Mouse (Mus musculus) forebrain, embryonic 16.5 days (tissue): ENCODE results near the gene Myl3. TPM values are rescaled to one million over a fixed set of nuclear protein-coding genes. Genes with fewer than 3 reads are reported as not detected.

ENCODE experiments used
- ATAC-seq: fragments of 200-750 bp; cut with Nextera tagmentation; 2 replicates; pipeline ENCODE4 v1.8.0; 2017; ENCODE audit warnings: mild to moderate bottlenecking, moderate library complexity
- H3K27ac ChIP-seq: fragments of 300-500 bp; sonication (generic); 2 replicates; pipeline ENCODE4 v1.5.1; 2014; ENCODE audit warnings: low read length, control low read depth
- H3K27me3 ChIP-seq: fragments of 300-500 bp; sonication (generic); replicated peaks from 2 replicates; pipeline ENCODE4 v1.6.1; 2014; ENCODE audit warnings: low read length; ENCODE audit not compliant: control insufficient read depth, insufficient read depth
- H3K36me3 ChIP-seq: fragments of 300-500 bp; sonication (generic); 2 replicates; pipeline ENCODE4 v1.6.1; 2014; ENCODE audit not compliant: control insufficient read depth, insufficient read depth
- H3K4me1 ChIP-seq: fragments of 300-500 bp; sonication (generic); replicated peaks from 2 replicates; pipeline ENCODE4 v1.6.1; 2014; ENCODE audit warnings: low read length; ENCODE audit not compliant: control insufficient read depth, insufficient read depth
- H3K4me2 ChIP-seq: fragments of 300-500 bp; sonication (generic); 2 replicates; pipeline ENCODE4 v1.6.1; 2014; ENCODE audit warnings: mild to moderate bottlenecking, low read length, control low read depth
- H3K4me3 ChIP-seq: fragments of 300-500 bp; sonication (generic); replicated peaks from 2 replicates; pipeline ENCODE4 v1.5.1; 2014; ENCODE audit warnings: mild to moderate bottlenecking, low read length, control low read depth
- H3K9ac ChIP-seq: fragments of 300-500 bp; sonication (generic); replicated peaks from 2 replicates; pipeline ENCODE4 v1.6.1; 2014; ENCODE audit warnings: low read depth, low read length, control low read depth
- H3K9me3 ChIP-seq: fragments of 300-500 bp; sonication (generic); 2 replicates; pipeline ENCODE4 v1.6.1; 2016; ENCODE audit warnings: low read length; ENCODE audit not compliant: control insufficient read depth
- WGBS: fragments of 180-500 bp; shearing (Covaris S2); extraction: QIAGEN DNeasy Blood & Tissue Kit; methylation state at CpG from one replicate; pipeline ENCODE4 v1.1.7; 2014; 5-methylcytosine and 5-hydroxymethylcytosine counted together
- polyA plus RNA-seq: library from polyadenylated mRNA; unstranded; fragments of >200 nt; fragmentation: Nextera tagmentation; extraction: Ambion mirVana; gene quantifications from 2 replicates; pipeline ENCODE4 v1.2.1, GENCODE M21; 2015

Myl3 gene
- polyA plus RNA-seq, 1 experiment from 2014 or later = 0.39 TPM

DNA sequence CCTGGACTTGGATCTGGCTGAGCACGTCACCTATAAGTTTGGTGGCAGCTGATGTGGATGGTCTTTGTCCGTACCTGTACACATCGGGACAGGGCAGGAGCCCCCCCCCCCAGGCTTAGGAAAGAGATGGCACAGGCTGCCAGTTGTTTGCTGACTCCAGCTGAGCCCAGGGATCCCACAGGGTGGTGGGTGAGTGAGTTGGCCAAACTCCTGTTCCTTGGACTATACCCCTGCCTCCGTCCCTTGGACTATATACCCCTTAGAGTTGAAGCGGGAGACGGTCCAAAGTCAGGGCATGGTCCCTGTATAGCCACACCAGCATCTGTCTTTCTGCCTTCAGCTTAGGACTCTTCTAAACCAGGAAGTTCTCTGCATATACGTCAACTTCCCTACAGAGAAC is 1.7 kb upstream of the Myl3 start:
- H3K27ac ChIP-seq = no peak overlapping the region
- no peak for ATAC-seq
- no peaks in the 10 kb centered on the region for H3K9me3 ChIP-seq
- H3K4me1 ChIP-seq = peaks cover 19% of the 10 kb centered on the region
- H3K9ac ChIP-seq = no peak overlapping the region
- H3K36me3 ChIP-seq = no peaks in the 10 kb centered on the region
- no peak overlapping the region for H3K4me3 ChIP-seq
- WGBS = 91% methylated on average over 7 of the region's 7 CpGs
- peaks cover 33% of the 10 kb centered on the region for H3K27me3 ChIP-seq
- no peak overlapping the region for H3K4me2 ChIP-seq

DNA sequence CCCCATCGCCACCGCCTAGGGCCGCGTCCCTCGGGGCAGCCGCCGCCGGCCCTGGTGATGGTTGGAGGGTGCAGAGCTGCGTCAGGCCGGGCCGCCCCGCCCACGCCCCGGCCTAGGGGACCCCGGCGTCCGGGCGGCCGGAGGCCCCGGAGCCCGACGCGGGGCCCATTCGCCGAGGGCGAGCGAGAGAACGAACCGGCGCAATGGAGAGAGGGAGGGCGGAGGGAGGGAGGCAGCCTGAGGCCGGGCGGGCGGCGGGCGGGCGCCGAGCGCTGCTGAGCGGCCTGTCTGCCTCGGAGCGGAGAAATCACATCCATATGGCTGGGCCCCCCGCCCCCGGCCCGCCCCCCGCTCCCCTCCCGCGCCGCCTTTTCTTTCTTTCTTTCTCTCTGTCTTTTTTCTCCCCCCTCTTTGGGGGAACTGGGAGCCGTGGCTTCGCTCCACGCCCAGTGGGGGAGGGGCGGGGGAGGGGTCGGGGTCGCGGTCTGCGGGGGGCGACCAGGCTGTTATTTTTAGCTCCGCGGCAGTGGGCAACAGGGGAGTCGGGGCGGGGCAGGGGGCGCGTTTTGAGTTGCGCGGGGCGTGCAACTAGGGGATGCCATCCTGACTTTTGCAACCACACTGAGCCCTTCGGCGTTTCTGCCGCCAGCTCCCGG is 762 bp downstream of the Myl3 start:
- Histone ChIP-seq H3K9me3 (no peaks in the 10 kb centered on the region), H3K4me3 (peak overlapping the region; percentile 57), H3K4me1 (peaks cover 19% of the 10 kb centered on the region), H3K27me3 (peaks cover 40% of the 10 kb centered on the region), H3K36me3 (no peaks in the 10 kb centered on the region), H3K4me2 (peak overlapping the region; percentile 82), H3K27ac (no peak overlapping the region), H3K9ac (peak overlapping the region; percentile 65)
- WGBS = 0% methylated on average over 38 of the region's 71 CpGs
- peak; percentile 76 for ATAC-seq

DNA sequence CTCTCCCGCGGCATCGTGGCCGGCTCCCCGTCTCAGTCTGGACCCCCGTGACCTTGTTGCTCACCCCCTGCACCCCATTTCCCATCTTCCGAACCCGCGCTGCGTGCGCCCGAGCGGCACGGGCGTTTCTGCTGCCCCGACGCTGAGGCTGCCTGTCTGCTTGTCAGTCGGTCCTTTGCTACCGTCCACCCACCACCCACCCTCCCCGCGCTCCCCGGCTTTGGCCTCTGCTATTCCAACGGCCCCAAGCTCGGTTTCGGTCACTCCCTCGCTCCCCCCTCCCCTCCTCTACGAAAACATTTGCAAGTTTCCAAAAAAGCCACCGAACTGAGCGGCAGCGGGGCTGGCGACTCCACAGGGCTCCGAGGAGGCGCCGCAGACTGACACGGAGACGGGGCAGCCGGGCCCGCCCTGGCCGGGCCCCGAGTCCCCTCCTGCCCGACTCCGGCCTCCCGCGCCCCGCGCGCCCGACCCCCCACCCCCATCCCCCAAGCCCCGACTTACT is 1.3 kb downstream of the Myl3 start:
- H3K27me3 ChIP-seq = peaks cover 40% of the 10 kb centered on the region
- H3K4me2 ChIP-seq = peak overlapping the region; percentile 82
- H3K27ac ChIP-seq = no peak overlapping the region
- H3K9me3 ChIP-seq = no peaks in the 10 kb centered on the region
- peak overlapping the region; percentile 65 for H3K9ac ChIP-seq
- H3K4me3 ChIP-seq = peak overlapping the region; percentile 57
- H3K4me1 ChIP-seq = peaks cover 19% of the 10 kb centered on the region
- H3K36me3 ChIP-seq = no peaks in the 10 kb centered on the region
- ATAC-seq = peak; percentile 24
- under 1% methylated on average over 45 of the region's 49 CpGs for WGBS

DNA sequence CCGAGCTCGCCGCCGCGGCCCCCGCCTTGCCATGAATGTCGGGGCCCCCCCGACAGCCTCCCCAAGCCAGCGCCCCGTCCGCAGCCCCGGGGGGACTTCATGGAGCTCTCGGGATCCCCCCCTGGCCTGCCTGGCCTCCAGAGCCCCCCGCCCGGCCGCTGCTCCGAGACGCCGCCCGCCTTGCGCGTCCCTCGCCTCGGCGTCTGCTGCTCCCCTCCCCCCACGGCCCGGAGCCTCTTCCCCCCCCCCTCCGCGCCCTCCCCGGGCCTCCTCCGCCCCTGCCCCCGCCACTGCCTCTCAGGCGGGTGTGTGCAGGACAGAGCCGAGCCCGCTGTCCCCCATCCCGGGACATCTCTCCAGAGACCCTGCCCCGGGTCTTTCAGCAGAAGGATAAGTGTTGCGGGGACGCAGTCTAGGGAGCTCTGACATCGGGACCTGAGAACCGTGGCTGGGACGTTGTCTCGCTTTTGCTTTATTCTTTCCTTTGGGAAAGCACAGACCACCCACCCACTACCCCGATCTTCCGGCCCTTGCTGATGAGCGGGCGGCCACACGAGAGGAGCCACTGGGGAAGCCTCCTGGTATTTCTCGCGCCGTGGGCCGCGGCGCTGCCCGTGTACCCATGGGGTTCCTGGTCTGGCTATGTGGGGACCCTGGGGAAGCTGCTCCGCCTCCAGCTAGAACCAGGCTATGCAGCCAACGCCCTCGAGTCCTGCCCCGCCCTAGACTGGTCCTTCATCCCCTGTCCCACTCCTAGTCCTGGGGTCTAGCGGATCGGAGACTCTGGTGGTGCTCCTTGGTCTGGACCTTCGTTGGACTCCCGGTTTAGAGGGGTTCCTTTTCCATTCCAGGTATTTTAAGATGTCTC is 2.0 kb downstream of the Myl3 start:
- Histone ChIP-seq H3K36me3 (no peaks in the 10 kb centered on the region), H3K27me3 (peaks cover 40% of the 10 kb centered on the region), H3K4me1 (peaks cover 19% of the 10 kb centered on the region), H3K4me3 (peak overlapping the region; percentile 57), H3K9ac (peak overlapping the region; percentile 65), H3K27ac (no peak overlapping the region), H3K9me3 (no peaks in the 10 kb centered on the region), H3K4me2 (peak overlapping the region; percentile 82)
- WGBS = 2% methylated on average over 52 of the region's 63 CpGs
- peak; percentile 11; the same call in 1 of the 2 replicates for ATAC-seq

DNA sequence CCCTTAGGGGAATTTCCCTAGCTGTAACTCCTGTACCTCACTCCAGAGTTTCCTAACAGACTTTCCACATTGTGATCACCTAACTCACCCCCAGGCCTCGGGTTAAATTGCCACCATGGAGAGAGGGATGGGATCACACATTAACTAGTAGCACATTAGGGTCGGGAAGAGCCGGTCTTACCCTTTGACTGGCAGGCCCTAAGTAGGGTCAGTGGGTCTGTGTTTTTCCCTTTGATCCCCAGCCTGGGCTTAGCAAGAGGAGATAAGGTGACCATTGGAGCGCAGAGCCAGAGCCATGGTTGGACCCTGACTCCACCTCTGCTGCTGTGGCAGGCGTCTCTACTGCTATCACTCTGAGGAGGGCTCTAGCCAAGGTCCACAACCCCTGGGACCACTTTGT is 4.1 kb downstream of the Myl3 start:
- Histone ChIP-seq H3K4me3 (no peak overlapping the region), H3K4me1 (peaks cover 19% of the 10 kb centered on the region), H3K36me3 (no peaks in the 10 kb centered on the region), H3K9ac (no peak overlapping the region), H3K27me3 (peaks cover 30% of the 10 kb centered on the region), H3K27ac (no peak overlapping the region), H3K9me3 (no peaks in the 10 kb centered on the region), H3K4me2 (no peak overlapping the region)
- 14% methylated on average over 5 of the region's 5 CpGs for WGBS
- no peak for ATAC-seq

DNA sequence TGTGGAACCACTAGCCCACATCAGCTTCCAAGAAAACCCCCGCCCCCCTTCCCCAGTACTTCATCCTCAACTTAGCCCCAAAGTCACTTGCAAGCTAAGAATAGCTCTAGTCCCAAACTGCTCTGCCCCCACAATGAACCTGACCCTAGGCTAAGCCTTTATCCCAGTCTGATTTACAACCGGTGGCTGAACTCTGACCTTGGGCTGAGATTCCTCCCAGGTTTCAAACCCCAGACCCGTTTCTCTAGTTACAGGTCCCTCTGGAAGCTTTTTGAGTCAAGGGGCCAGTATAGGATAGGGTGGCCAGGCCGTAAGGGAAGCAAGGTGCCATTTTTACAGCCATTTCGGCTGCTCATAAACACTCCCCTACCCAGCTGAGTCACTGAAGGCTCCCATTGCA is 4.6 kb downstream of the Myl3 start:
- Histone ChIP-seq H3K4me1 (peaks cover 19% of the 10 kb centered on the region), H3K4me3 (no peak overlapping the region), H3K4me2 (no peak overlapping the region), H3K27ac (no peak overlapping the region), H3K9me3 (no peaks in the 10 kb centered on the region), H3K9ac (no peak overlapping the region), H3K36me3 (no peaks in the 10 kb centered on the region), H3K27me3 (peaks cover 25% of the 10 kb centered on the region)
- no peak for ATAC-seq
- 45% methylated on average over 5 of the region's 5 CpGs for WGBS

DNA sequence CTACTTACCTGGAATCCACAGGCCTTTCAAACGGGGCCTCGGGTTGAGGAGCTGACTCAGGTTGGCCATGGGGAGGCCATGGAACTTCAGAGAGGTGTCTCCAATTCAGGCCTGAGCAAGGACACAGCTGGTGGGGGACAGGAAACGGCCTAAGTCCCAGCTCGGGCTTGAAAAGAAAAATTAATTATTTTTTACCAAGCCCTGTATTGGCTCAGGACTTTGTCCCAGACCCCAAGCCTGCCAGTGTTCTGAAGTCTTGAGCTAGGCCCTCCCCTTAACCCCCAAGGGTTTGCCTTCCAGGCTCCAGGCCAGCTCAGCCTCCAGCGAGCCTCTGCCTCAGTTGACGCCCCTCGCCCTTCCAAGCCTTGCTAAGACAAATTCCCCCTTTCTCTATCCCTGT is 5.3 kb downstream of the Myl3 start, which contains the start of gene Pth1r:
TSS of gene Pth1r (minus strand) at position 185 of the 400 bp plus-strand sequence.
- ATAC-seq = no peak

DNA sequence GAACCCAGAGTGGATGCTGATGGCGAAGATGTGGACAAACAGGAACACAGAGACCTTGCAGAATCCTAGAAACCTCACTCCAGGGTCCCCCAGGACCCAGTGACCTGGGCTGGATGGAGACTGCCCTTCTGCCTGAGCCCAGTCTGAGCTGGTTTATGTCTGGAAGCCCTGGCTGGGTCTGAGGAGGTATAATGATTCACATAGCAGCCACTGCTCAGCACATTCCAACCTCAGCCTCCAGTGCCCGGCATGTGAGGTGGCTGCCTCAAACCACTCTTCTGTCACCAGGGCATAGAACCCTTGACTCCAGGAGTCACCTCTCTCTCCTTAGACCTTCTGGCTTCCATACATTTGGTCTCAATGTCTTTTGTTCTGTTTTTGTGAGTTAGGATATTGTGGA is 6.8 kb downstream of the Myl3 start:
- WGBS = 64% methylated on average over 2 of the region's 2 CpGs
- H3K9me3 ChIP-seq = no peaks in the 10 kb centered on the region
- H3K9ac ChIP-seq = no peak overlapping the region
- H3K27me3 ChIP-seq = peaks cover 19% of the 10 kb centered on the region
- H3K27ac ChIP-seq = no peak overlapping the region
- H3K36me3 ChIP-seq = no peaks in the 10 kb centered on the region
- no peak overlapping the region for H3K4me2 ChIP-seq
- no peak overlapping the region for H3K4me3 ChIP-seq
- ATAC-seq = no peak
- H3K4me1 ChIP-seq = peaks cover 2% of the 10 kb centered on the region; the same call in 1 of the 2 replicates

More for the DNA sequence above, 5.3 kb downstream of the Myl3 start, which contains the start of gene Pth1r:
- Histone ChIP-seq H3K36me3 (no peaks in the 10 kb centered on the region), H3K9ac (no peak within 1 kb of the TSS), H3K4me1 (peaks cover 12% of the 10 kb centered on the region), H3K4me3 (no peak within 1 kb of the TSS), H3K27me3 (peaks cover 19% of the 10 kb centered on the region), H3K4me2 (no peak within 1 kb of the TSS), H3K9me3 (no peaks in the 10 kb centered on the region), H3K27ac (no peak within 1 kb of the TSS)
- 58% methylated on average over 7 of the region's 7 CpGs for WGBS
